ENCODE assay signal across 19 mouse cellular contexts in genomic region chr8:57724843-57725627, GRCm38 (mm10).
DNase-seq lines count a peak whose midpoint lies in the region; ATAC-seq and TF ChIP-seq lines count a peak whose summit lies in the region.
"Had no signal": no experiment of that assay in that cellular context is flagged by ENCODE, and none has a peak within 500 bp of the region (broad histone marks: within the 10 kb centered on the region; RNA-seq: fewer than 3 reads in every experiment).

No protein-coding gene starts in this region.

- no peak overlapping the region for H3K4me3 ChIP-seq in intestine, embryonic 14.5 days (ENCODE audit: low read depth, low read length)
- H3K4me3 ChIP-seq in stomach, postnatal 0 days (ENCODE audit: low read depth, low read length) = no peak overlapping the region
- H3K4me3 ChIP-seq in cerebellum, adult 2 months (replicated peaks; ENCODE audit: insufficient read depth, low read depth, low read length) = no peak overlapping the region
- H3K4me3 ChIP-seq: embryonic facial prominence, embryonic 12.5 days; forebrain, embryonic 13.5 days; heart, embryonic 12.5 days; hindbrain, embryonic 15.5 days had no signal

- ATAC-seq in intestine, embryonic 14.5 days (replicated peaks; ENCODE audit: low FRiP score, low TSS enrichment, low read depth) = peak; percentile 71
- 0 out of 2 replicates have a peak, but pooled peaks have one; percentile 9 for ATAC-seq in megakaryocyte progenitor cell, adult 5-6 weeks (replicated peaks; ENCODE audit: poor library complexity)
- ATAC-seq in stomach, postnatal 0 days (ENCODE audit: low FRiP score, low TSS enrichment) = peak; percentile 97
- ATAC-seq: activated CD4-positive, CD25-positive, alpha-beta regulatory T cell, adult 4 months; forebrain, embryonic 13.5 days; forebrain, postnatal 0 days had no signal

- WGBS in intestine, embryonic 14.5 days = 82% methylated on average over 13 of the region's 13 CpGs
- WGBS in stomach, postnatal 0 days = 73% methylated on average over 13 of the region's 13 CpGs
- 92% methylated on average over 13 of the region's 13 CpGs for WGBS in cerebellum, adult 2 months

- no peaks in the 10 kb centered on the region for H3K27me3 ChIP-seq in intestine, embryonic 14.5 days (replicated peaks; ENCODE audit: control insufficient read depth, insufficient read depth, low read length)
- H3K27me3 ChIP-seq in stomach, postnatal 0 days (ENCODE audit: control insufficient read depth, insufficient read depth, low read length) = no peaks in the 10 kb centered on the region
- H3K27me3 ChIP-seq in cerebellum, adult 2 months (ENCODE audit: control insufficient read depth, insufficient read depth, low read length) = no peaks in the 10 kb centered on the region
- H3K27me3 ChIP-seq: embryonic facial prominence, embryonic 12.5 days; forebrain, embryonic 13.5 days; heart, embryonic 12.5 days; hindbrain, embryonic 15.5 days had no signal

- H3K36me3 ChIP-seq in intestine, embryonic 14.5 days (ENCODE audit: control insufficient read depth, insufficient read depth, low read length) = no peaks in the 10 kb centered on the region
- H3K36me3 ChIP-seq in stomach, postnatal 0 days (ENCODE audit: control insufficient read depth, insufficient read depth, low read length) = no peaks in the 10 kb centered on the region
- H3K36me3 ChIP-seq: embryonic facial prominence, embryonic 12.5 days; heart, embryonic 12.5 days; hindbrain, embryonic 15.5 days had no signal

- no peak overlapping the region for H3K27ac ChIP-seq in intestine, embryonic 14.5 days (ENCODE audit: low read depth)
- peak overlapping the region; percentile 56 for H3K27ac ChIP-seq in stomach, postnatal 0 days (replicated peaks)
- H3K27ac ChIP-seq in cerebellum, adult 2 months (ENCODE audit: insufficient read depth, low read length) = no peak overlapping the region
- H3K27ac ChIP-seq: embryonic facial prominence, embryonic 12.5 days; forebrain, embryonic 13.5 days; hindbrain, embryonic 15.5 days had no signal

- DNase-seq in MEL-GATA-1-ER (ENCODE audit: extremely low read depth, low read depth) = peak; percentile 59
- DNase-seq in intestine, embryonic 14.5 days (ENCODE audit: low spot score) = no peak
- DNase-seq in stomach, postnatal 0 days (ENCODE audit: low spot score) = peak; percentile 81
- DNase-seq in right cerebral cortex, postnatal 10 days (ENCODE audit: low spot score in 2 of 2) = no peak
- no peak for DNase-seq in cerebellum, adult 2 months
- DNase-seq in layer of hippocampus, adult 9-11 months = no peak
- DNase-seq: adrenal gland, postnatal 14 days; cerebellum, adult 8-10 months; cerebellum, postnatal 14 days; embryo, embryonic 11 days; forebrain, postnatal 0 days; gastrocnemius, postnatal 14 days; heart, postnatal 36 days had no signal

- no peak for TF ChIP-seq POLR2A in cerebellum, adult 2 months (IDR thresholded peaks at IDR 0.05; ENCODE audit: borderline replicate concordance, insufficient read depth, low read length)

- no peak overlapping the region for H3K4me2 ChIP-seq in intestine, embryonic 14.5 days (ENCODE audit: low read length)
- H3K4me2 ChIP-seq in stomach, postnatal 0 days (replicated peaks; ENCODE audit: low read depth) = no peak overlapping the region
- H3K4me2 ChIP-seq: embryonic facial prominence, embryonic 12.5 days; forebrain, embryonic 13.5 days; heart, embryonic 12.5 days; hindbrain, embryonic 15.5 days had no signal

- H3K4me1 ChIP-seq in intestine, embryonic 14.5 days (replicated peaks; ENCODE audit: control insufficient read depth, insufficient read depth, low read length) = no peaks in the 10 kb centered on the region
- H3K4me1 ChIP-seq in stomach, postnatal 0 days (replicated peaks; ENCODE audit: control insufficient read depth, insufficient read depth) = no peaks in the 10 kb centered on the region
- no peaks in the 10 kb centered on the region for H3K4me1 ChIP-seq in cerebellum, adult 2 months (ENCODE audit: control insufficient read depth, insufficient read depth, low read length)
- H3K4me1 ChIP-seq: embryonic facial prominence, embryonic 12.5 days; forebrain, embryonic 13.5 days; hindbrain, embryonic 15.5 days had no signal

- no peak for TF ChIP-seq CTCF in stomach, postnatal 0 days (IDR thresholded peaks at IDR 0.05; ENCODE audit: low read depth)
- no peak for TF ChIP-seq CTCF in cerebellum, adult 2 months (IDR thresholded peaks at IDR 0.05; ENCODE audit: borderline replicate concordance, insufficient read depth, low read depth, low read length)

- TF ChIP-seq EP300 in stomach, postnatal 0 days (optimal IDR thresholded peaks at IDR 0.05) = no peak

- no peak overlapping the region for H3K9ac ChIP-seq in intestine, embryonic 14.5 days (ENCODE audit: low read length)
- H3K9ac ChIP-seq in stomach, postnatal 0 days (ENCODE audit: low read length) = no peak overlapping the region
- H3K9ac ChIP-seq: embryonic facial prominence, embryonic 12.5 days; forebrain, embryonic 13.5 days; forebrain, postnatal 0 days; heart, embryonic 12.5 days; hindbrain, embryonic 15.5 days had no signal

- no peaks in the 10 kb centered on the region for H3K9me3 ChIP-seq in intestine, embryonic 14.5 days (ENCODE audit: control insufficient read depth, low read length)
- no peaks in the 10 kb centered on the region for H3K9me3 ChIP-seq in stomach, postnatal 0 days (ENCODE audit: control insufficient read depth, low read length)
- H3K9me3 ChIP-seq: embryonic facial prominence, embryonic 12.5 days; forebrain, embryonic 13.5 days; heart, embryonic 12.5 days; hindbrain, embryonic 15.5 days had no signal

Comparison
In these comparisons a context has a peak if more than half of its experiments do, and no peak if none do; other contexts are left out.
1. DNase-seq: peak in MEL-GATA-1-ER (single experiment) and stomach, postnatal 0 days (single experiment); none in intestine, embryonic 14.5 days (single experiment), right cerebral cortex, postnatal 10 days (0 of 2), cerebellum, adult 2 months (0 of 2) and layer of hippocampus, adult 9-11 months (single experiment).
2. ATAC-seq: peak in every context shown above with its lines; median percentile 97 in stomach, postnatal 0 days; 71 in intestine, embryonic 14.5 days; 9 in megakaryocyte progenitor cell, adult 5-6 weeks.